10 mouse cellular contexts compared by ENCODE assay signal in genomic region chr19:5390416-5390815, GRCm38 (mm10). TPM values are rescaled to one million over a fixed set of nuclear protein-coding genes. Genes with fewer than 3 reads are reported as not detected.
DNase-seq lines count a peak whose midpoint lies in the region; ATAC-seq and TF ChIP-seq lines count a peak whose summit lies in the region.
"Had no signal": no experiment of that assay in that cellular context is flagged by ENCODE, and none has a peak within 500 bp of the region (broad histone marks: within the 10 kb centered on the region; RNA-seq: fewer than 3 reads in every experiment).

No protein-coding gene starts in this region.

- TF ChIP-seq POLR2A in thymus, adult 2 months (IDR thresholded peaks at IDR 0.05; ENCODE audit: control insufficient read depth, extremely low read depth, insufficient read depth, low read length, poor library complexity), result no peak

- no peaks in the 10 kb centered on the region for H3K9me3 ChIP-seq in heart, embryonic 14.5 days (ENCODE audit: control insufficient read depth, low read length)
- no peaks in the 10 kb centered on the region for H3K9me3 ChIP-seq in liver, embryonic 13.5 days (replicated peaks)

- H3K36me3 ChIP-seq in heart, embryonic 14.5 days (ENCODE audit: control insufficient read depth, insufficient read depth, low read length), result peaks cover 5% of the 10 kb centered on the region
- no peaks in the 10 kb centered on the region for H3K36me3 ChIP-seq in thymus, adult 2 months (ENCODE audit: control insufficient read depth, insufficient read depth, low read length)
- peaks cover 13% of the 10 kb centered on the region for H3K36me3 ChIP-seq in liver, embryonic 13.5 days

- H3K4me2 ChIP-seq in heart, embryonic 14.5 days (ENCODE audit: low read length), result peak overlapping the region; percentile 84
- peak overlapping the region; percentile 91 for H3K4me2 ChIP-seq in liver, embryonic 13.5 days

- H3K4me1 ChIP-seq in heart, embryonic 14.5 days (ENCODE audit: control insufficient read depth in 2 of 2, insufficient read depth in 2 of 2, low read length in 2 of 2), result peaks cover 21 to 35% of the 10 kb centered on the region in 2 experiments
- H3K4me1 ChIP-seq in thymus, adult 2 months (replicated peaks; ENCODE audit: control insufficient read depth, insufficient read depth, low read length), result peaks cover 19% of the 10 kb centered on the region
- H3K4me1 ChIP-seq in liver, embryonic 13.5 days (replicated peaks), result peaks cover 48% of the 10 kb centered on the region

- peak overlapping the region in 1 of 2 experiments; percentile 92; a peak in 3 of 4 replicates for H3K4me3 ChIP-seq in heart, embryonic 14.5 days (ENCODE audit: control insufficient read depth in 1 of 2, insufficient read depth in 1 of 2, low read depth in 1 of 2, low read length in 2 of 2)
- H3K4me3 ChIP-seq in thymus, adult 2 months (ENCODE audit: control insufficient read depth, insufficient read depth, low read length), result peak overlapping the region; percentile 0; the same call in 1 of the 2 replicates
- peak overlapping the region; percentile 100 for H3K4me3 ChIP-seq in liver, embryonic 13.5 days (replicated peaks)

- H3K9ac ChIP-seq in heart, embryonic 14.5 days (ENCODE audit: low read length), result peak overlapping the region; percentile 89; the same call in 1 of the 2 replicates
- H3K9ac ChIP-seq in liver, embryonic 13.5 days, result peak overlapping the region; percentile 96

- peak overlapping the region; percentile 3 to 81; a peak in 2 of 4 replicates for H3K27ac ChIP-seq in heart, embryonic 14.5 days (replicated peaks in 1 of 2; ENCODE audit: control insufficient read depth in 1 of 2, insufficient read depth in 1 of 2, low read depth in 2 of 2, low read length in 2 of 2)
- H3K27ac ChIP-seq in thymus, adult 2 months (ENCODE audit: control insufficient read depth, insufficient read depth, low read length), result peak overlapping the region; percentile 94
- peak overlapping the region; percentile 90 for H3K27ac ChIP-seq in liver, embryonic 13.5 days

- no peaks in the 10 kb centered on the region for H3K27me3 ChIP-seq in heart, embryonic 14.5 days (ENCODE audit: control insufficient read depth, insufficient read depth, low read length)
- H3K27me3 ChIP-seq in thymus, adult 2 months (ENCODE audit: control insufficient read depth, insufficient read depth, low read length), result no peaks in the 10 kb centered on the region
- H3K27me3 ChIP-seq in liver, embryonic 13.5 days, result no peaks in the 10 kb centered on the region

- ATAC-seq in heart, embryonic 14.5 days (ENCODE audit: insufficient number of reproducible peaks, insufficient read depth, low FRiP score, low read depth), result no peak
- no peak for ATAC-seq in liver, embryonic 13.5 days (ENCODE audit: low read depth)
- no peak for ATAC-seq in erythroid progenitor cell, adult 5-6 weeks (replicated peaks; ENCODE audit: low FRiP score, poor library complexity, severe bottlenecking)

- DNase-seq in heart, postnatal 4 days, result no peak
- DNase-seq in thymus, adult 2 months, result peak; percentile 43
- DNase-seq in thymus, postnatal 0 days (ENCODE audit: low spot score), result no peak
- DNase-seq in liver, embryonic 13.5 days, result no peak
- no peak for DNase-seq in layer of hippocampus, adult 9-10 months (ENCODE audit: low spot score)
- no peak for DNase-seq in spleen, adult 18-20 months
- DNase-seq: left cerebral cortex, postnatal 4 days; right cerebral cortex, postnatal 4 days had no signal

- WGBS in heart, embryonic 14.5 days, result 49% methylated on average over 8 of the region's 8 CpGs
- 48% methylated on average over 8 of the region's 8 CpGs for WGBS in thymus, adult 2 months
- 67% methylated on average over 8 of the region's 8 CpGs for WGBS in liver, embryonic 13.5 days (ENCODE audit: insufficient replicate concordance)

- TF ChIP-seq CTCF in thymus, adult 2 months (IDR thresholded peaks at IDR 0.05; ENCODE audit: borderline replicate concordance, control insufficient read depth, extremely low read depth, insufficient read depth, low read length, poor library complexity), result no peak

RNA-seq across cellular contexts. Expression of gene Sart1, which starts 1.9 kb away (rescaled TPM):
- polyA plus RNA-seq in heart, embryonic 14.5 days (2014; fragmentation: Nextera tagmentation; extraction: Ambion mirVana), result 39.5 and 39.6 TPM in 2 replicates
- total RNA-seq in heart, postnatal 4 days (2021), result 10 to 100 TPM; 52.6 to 54.1 TPM
- 41.6 and 48.9 TPM in 2 replicates for polyA plus RNA-seq in thymus, adult 2 months (2012; rRNA removed)
- 73.4 and 84.2 TPM in 2 replicates for polyA plus RNA-seq in thymus, postnatal 0 days (2015; fragmentation: Nextera tagmentation; extraction: Ambion mirVana)
- polyA plus RNA-seq in liver, embryonic 13.5 days (2015; fragmentation: Nextera tagmentation; extraction: Ambion mirVana), result 35.1 and 41.0 TPM in 2 replicates
- 73.4 and 90.8 TPM in 2 replicates for total RNA-seq in erythroid progenitor cell, adult 5-6 weeks (2015; ENCODE audit: low replicate concordance)
- total RNA-seq in erythroid progenitor cell, adult 5-6 weeks (2017; ENCODE audit: low replicate concordance), result 62.2 and 94.3 TPM in 2 replicates

RNA-seq across cellular contexts. Expression of gene Tsga10ip, which starts 11.9 kb away (rescaled TPM):
- 1.6 and 3.0 TPM in 2 replicates for polyA plus RNA-seq in heart, embryonic 14.5 days (2014; fragmentation: Nextera tagmentation; extraction: Ambion mirVana)
- under 1 TPM; 0.45 to 0.48 TPM for total RNA-seq in heart, postnatal 4 days (2021)
- 0.14 and 0.59 TPM in 2 replicates for polyA plus RNA-seq in thymus, adult 2 months (2012; rRNA removed)
- polyA plus RNA-seq in thymus, postnatal 0 days (2015; fragmentation: Nextera tagmentation; extraction: Ambion mirVana), result 1.9 TPM in 2 replicates
- 0.12 TPM in 1 of 2 replicates, not detected in the other for polyA plus RNA-seq in liver, embryonic 13.5 days (2015; fragmentation: Nextera tagmentation; extraction: Ambion mirVana)
- not detected in 2 replicates for total RNA-seq in erythroid progenitor cell, adult 5-6 weeks (2015; ENCODE audit: low replicate concordance)
- not detected in 2 replicates for total RNA-seq in erythroid progenitor cell, adult 5-6 weeks (2017; ENCODE audit: low replicate concordance)
- total RNA-seq: left cerebral cortex, postnatal 4 days had no signal

RNA-seq across cellular contexts. Expression of gene Banf1, which starts 23.4 kb away (rescaled TPM):
- 453 and 486 TPM in 2 replicates for polyA plus RNA-seq in heart, embryonic 14.5 days (2014; fragmentation: Nextera tagmentation; extraction: Ambion mirVana)
- total RNA-seq in heart, postnatal 4 days (2021), result 100 to 1,000 TPM; 234 to 244 TPM
- polyA plus RNA-seq in thymus, adult 2 months (2012; rRNA removed), result 294 and 314 TPM in 2 replicates
- 590 and 607 TPM in 2 replicates for polyA plus RNA-seq in thymus, postnatal 0 days (2015; fragmentation: Nextera tagmentation; extraction: Ambion mirVana)
- 337 and 338 TPM in 2 replicates for polyA plus RNA-seq in liver, embryonic 13.5 days (2015; fragmentation: Nextera tagmentation; extraction: Ambion mirVana)
- total RNA-seq in erythroid progenitor cell, adult 5-6 weeks (2015; ENCODE audit: low replicate concordance), result 150 and 163 TPM in 2 replicates
- 29.1 and 34.9 TPM in 2 replicates for total RNA-seq in erythroid progenitor cell, adult 5-6 weeks (2017; ENCODE audit: low replicate concordance)

RNA-seq across cellular contexts. Expression of gene Eif1ad, which starts 23.9 kb away (rescaled TPM):
- 37.4 and 42.1 TPM in 2 replicates for polyA plus RNA-seq in heart, embryonic 14.5 days (2014; fragmentation: Nextera tagmentation; extraction: Ambion mirVana)
- 10 to 100 TPM; 35.0 to 37.3 TPM for total RNA-seq in heart, postnatal 4 days (2021)
- 50.0 and 51.3 TPM in 2 replicates for polyA plus RNA-seq in thymus, adult 2 months (2012; rRNA removed)
- polyA plus RNA-seq in thymus, postnatal 0 days (2015; fragmentation: Nextera tagmentation; extraction: Ambion mirVana), result 51.1 and 59.4 TPM in 2 replicates
- 39.6 and 42.6 TPM in 2 replicates for polyA plus RNA-seq in liver, embryonic 13.5 days (2015; fragmentation: Nextera tagmentation; extraction: Ambion mirVana)
- total RNA-seq in erythroid progenitor cell, adult 5-6 weeks (2015; ENCODE audit: low replicate concordance), result 26.0 and 27.0 TPM in 2 replicates
- 33.9 and 45.0 TPM in 2 replicates for total RNA-seq in erythroid progenitor cell, adult 5-6 weeks (2017; ENCODE audit: low replicate concordance)

RNA-seq across cellular contexts. Expression of gene Drap1, which starts 34.4 kb away (rescaled TPM):
- 154 and 178 TPM in 2 replicates for polyA plus RNA-seq in heart, embryonic 14.5 days (2014; fragmentation: Nextera tagmentation; extraction: Ambion mirVana)
- 100 to 1,000 TPM; 231 to 246 TPM for total RNA-seq in heart, postnatal 4 days (2021)
- polyA plus RNA-seq in thymus, adult 2 months (2012; rRNA removed), result 112 and 133 TPM in 2 replicates
- 217 and 222 TPM in 2 replicates for polyA plus RNA-seq in thymus, postnatal 0 days (2015; fragmentation: Nextera tagmentation; extraction: Ambion mirVana)
- polyA plus RNA-seq in liver, embryonic 13.5 days (2015; fragmentation: Nextera tagmentation; extraction: Ambion mirVana), result 90.0 and 94.5 TPM in 2 replicates
- 22.3 and 31.0 TPM in 2 replicates for total RNA-seq in erythroid progenitor cell, adult 5-6 weeks (2015; ENCODE audit: low replicate concordance)
- total RNA-seq in erythroid progenitor cell, adult 5-6 weeks (2017; ENCODE audit: low replicate concordance), result 8.3 and 25.4 TPM in 2 replicates

Comparison
In these comparisons a context has a peak if more than half of its experiments do, and no peak if none do; other contexts are left out.
1. H3K27ac ChIP-seq: peak in every context shown above with its lines; median percentile 94 in thymus, adult 2 months; 90 in liver, embryonic 13.5 days; 42 in heart, embryonic 14.5 days.